Mouse (Mus musculus): ENCODE results near the gene Dip2a. TPM values are rescaled to one million over a fixed set of nuclear protein-coding genes. Genes with fewer than 3 reads are reported as not detected.

Dip2a gene
- polyA plus RNA-seq, 1 experiment from 2014 or later: 2.4 TPM

GRCm38 (mm10) chr10:76237341-76238225, 107.5 kb downstream of the Dip2a start, which contains the start of gene Prmt2:
Gene Prmt2 (minus strand): TSS chr10:76237865.
- Histone ChIP-seq H3K4me1 (peaks cover 19% of the 10 kb centered on the region), H3K4me2 (peak within 1 kb of the TSS; percentile 95), H3K36me3 (no peaks in the 10 kb centered on the region), H3K9ac (peak within 1 kb of the TSS; percentile 69), H3K9me3 (replicated peaks) (no peaks in the 10 kb centered on the region), H3K27me3 (replicated peaks) (no peaks in the 10 kb centered on the region), H3K4me3 (peak within 1 kb of the TSS; percentile 73), H3K27ac (peak within 1 kb of the TSS; percentile 82)
- 1% methylated on average over 47 of the region's 47 CpGs for WGBS (ENCODE audit: insufficient replicate concordance)
- ATAC-seq: peak; percentile 99

- H3K36me3 ChIP-seq: 0 out of 2 replicates have a peak, but pooled peaks cover 3% of the 10 kb centered on the region
- no peaks in the 10 kb centered on the region for H3K9me3 ChIP-seq (replicated peaks)
- no peak overlapping the region for H3K4me2 ChIP-seq
- no peak overlapping the region for H3K9ac ChIP-seq
- no peak overlapping the region for H3K4me3 ChIP-seq
- H3K4me1 ChIP-seq: no peaks in the 10 kb centered on the region
- no peaks in the 10 kb centered on the region for H3K27me3 ChIP-seq (replicated peaks)
- WGBS (ENCODE audit: insufficient replicate concordance): 27% methylated on average over 1 of the region's 1 CpGs
- H3K27ac ChIP-seq: no peak overlapping the region
- no peak for ATAC-seq
Observed at GRCm38 (mm10) chr10:76229627-76230026, 115.5 kb downstream of the Dip2a start.

- Histone ChIP-seq H3K9me3 (replicated peaks) (no peaks in the 10 kb centered on the region), H3K4me1 (no peaks in the 10 kb centered on the region), H3K27me3 (replicated peaks) (no peaks in the 10 kb centered on the region), H3K36me3 (peaks cover 10% of the 10 kb centered on the region; the same call in 1 of the 2 replicates), H3K27ac (no peak overlapping the region), H3K4me2 (no peak overlapping the region), H3K4me3 (no peak overlapping the region), H3K9ac (no peak overlapping the region)
- no peak for ATAC-seq
- 82% methylated on average over 11 of the region's 11 CpGs for WGBS (ENCODE audit: insufficient replicate concordance)
Observed at GRCm38 (mm10) chr10:76225944-76226343, 119.1 kb downstream of the Dip2a start.

GRCm38 (mm10) chr10:76218240-76218639, 126.9 kb downstream of the Dip2a start:
- Histone ChIP-seq H3K27me3 (replicated peaks) (no peaks in the 10 kb centered on the region), H3K4me2 (no peak overlapping the region), H3K36me3 (peaks cover 34% of the 10 kb centered on the region), H3K9ac (no peak overlapping the region), H3K27ac (no peak overlapping the region), H3K4me1 (no peaks in the 10 kb centered on the region), H3K9me3 (replicated peaks) (peaks cover 10% of the 10 kb centered on the region), H3K4me3 (no peak overlapping the region)
- WGBS (ENCODE audit: insufficient replicate concordance): 74% methylated on average over 9 of the region's 9 CpGs
- no peak for ATAC-seq

- Histone ChIP-seq H3K4me3 (no peak overlapping the region), H3K4me1 (no peaks in the 10 kb centered on the region)
- 84% methylated on average over 17 of the region's 17 CpGs for WGBS (ENCODE audit: insufficient replicate concordance)
Observed at GRCm38 (mm10) chr10:76217056-76217455, 128.0 kb downstream of the Dip2a start.

GRCm38 (mm10) chr10:76214161-76214560, 130.9 kb downstream of the Dip2a start:
- H3K9ac ChIP-seq: no peak overlapping the region
- WGBS (ENCODE audit: insufficient replicate concordance): 63% methylated on average over 4 of the region's 4 CpGs
- H3K27me3 ChIP-seq (replicated peaks): no peaks in the 10 kb centered on the region
- no peak overlapping the region for H3K4me3 ChIP-seq
- H3K4me1 ChIP-seq: no peaks in the 10 kb centered on the region
- peaks cover 27% of the 10 kb centered on the region for H3K36me3 ChIP-seq
- peaks cover 10% of the 10 kb centered on the region for H3K9me3 ChIP-seq (replicated peaks)
- H3K27ac ChIP-seq: no peak overlapping the region
- no peak for ATAC-seq
- no peak overlapping the region for H3K4me2 ChIP-seq

More at GRCm38 (mm10) chr10:76217056-76217455, 128.0 kb downstream of the Dip2a start:
- H3K4me2 ChIP-seq: no peak overlapping the region
- no peak overlapping the region for H3K9ac ChIP-seq
- H3K27ac ChIP-seq: no peak overlapping the region
- H3K9me3 ChIP-seq (replicated peaks): peaks cover 10% of the 10 kb centered on the region
- peaks cover 31% of the 10 kb centered on the region for H3K36me3 ChIP-seq
- ATAC-seq: no peak
- H3K27me3 ChIP-seq (replicated peaks): no peaks in the 10 kb centered on the region

- Histone ChIP-seq H3K4me3 (no peak overlapping the region), H3K9ac (no peak overlapping the region), H3K4me2 (no peak overlapping the region), H3K4me1 (no peaks in the 10 kb centered on the region), H3K27me3 (replicated peaks) (no peaks in the 10 kb centered on the region), H3K27ac (no peak overlapping the region), H3K36me3 (peaks cover 32% of the 10 kb centered on the region), H3K9me3 (replicated peaks) (peaks cover 10% of the 10 kb centered on the region)
- WGBS (ENCODE audit: insufficient replicate concordance): 70% methylated on average over 6 of the region's 6 CpGs
- ATAC-seq: no peak
Observed at GRCm38 (mm10) chr10:76212121-76212520, 133.0 kb downstream of the Dip2a start.

- Histone ChIP-seq H3K27ac (no peak overlapping the region), H3K9ac (no peak overlapping the region), H3K4me2 (no peak overlapping the region), H3K27me3 (replicated peaks) (no peaks in the 10 kb centered on the region), H3K36me3 (peaks cover 27% of the 10 kb centered on the region), H3K4me1 (no peaks in the 10 kb centered on the region), H3K9me3 (replicated peaks) (peaks cover 10% of the 10 kb centered on the region), H3K4me3 (no peak overlapping the region)
- ATAC-seq: no peak
- 89% methylated on average over 7 of the region's 7 CpGs for WGBS (ENCODE audit: insufficient replicate concordance)
Observed at GRCm38 (mm10) chr10:76210806-76211205, 134.3 kb downstream of the Dip2a start.

Other genes starting within 250 kb of the Dip2a start
- gene Slc5a4b, start 234.3 kb downstream of the Dip2a start, polyA plus RNA-seq (2016; fragmentation: Nextera tagmentation; extraction: Ambion mirVana): 0.16 and 0.17 TPM in 2 replicates
- 0.06 TPM in 1 of 2 replicates, not detected in the other for gene Slc5a4a, start 197.8 kb downstream of the Dip2a start, polyA plus RNA-seq (2016; fragmentation: Nextera tagmentation; extraction: Ambion mirVana)
- 10.1 and 10.5 TPM in 2 replicates for gene Prmt2, start 107.4 kb downstream of the Dip2a start, polyA plus RNA-seq (2016; fragmentation: Nextera tagmentation; extraction: Ambion mirVana)
- not detected in 2 replicates for gene S100b, start 91.4 kb downstream of the Dip2a start, polyA plus RNA-seq (2016; fragmentation: Nextera tagmentation; extraction: Ambion mirVana)
- gene AC141477.1, start 95.2 kb upstream of the Dip2a start, polyA plus RNA-seq (2016; fragmentation: Nextera tagmentation; extraction: Ambion mirVana): not detected in 2 replicates
- gene Pcnt, start 97.5 kb upstream of the Dip2a start, polyA plus RNA-seq (2016; fragmentation: Nextera tagmentation; extraction: Ambion mirVana): 12.6 and 13.8 TPM in 2 replicates
- gene 2610028H24Rik, start 103.8 kb upstream of the Dip2a start, polyA plus RNA-seq (2016; fragmentation: Nextera tagmentation; extraction: Ambion mirVana): not detected in 2 replicates
- 39.1 and 43.3 TPM in 2 replicates for gene Mcm3ap, start 123.6 kb upstream of the Dip2a start, polyA plus RNA-seq (2016; fragmentation: Nextera tagmentation; extraction: Ambion mirVana)
- gene Ybey, start 123.8 kb upstream of the Dip2a start, polyA plus RNA-seq (2016; fragmentation: Nextera tagmentation; extraction: Ambion mirVana): 5.3 and 5.7 TPM in 2 replicates
- gene Lss, start 186.3 kb upstream of the Dip2a start, polyA plus RNA-seq (2016; fragmentation: Nextera tagmentation; extraction: Ambion mirVana): 51.9 and 53.5 TPM in 2 replicates
- gene Spatc1l, start 217.0 kb upstream of the Dip2a start, polyA plus RNA-seq (2016; fragmentation: Nextera tagmentation; extraction: Ambion mirVana): not detected in 2 replicates
- gene Ftcd, start 230.4 kb upstream of the Dip2a start, polyA plus RNA-seq (2016; fragmentation: Nextera tagmentation; extraction: Ambion mirVana): 18.3 and 18.6 TPM in 2 replicates

All from liver, embryonic 12.5 days (tissue).